Mouse (Mus musculus): ENCODE measurements around the gene Smtnl1. TPM values are rescaled to one million over a fixed set of nuclear protein-coding genes. Genes with fewer than 3 reads are reported as not detected.
"Not testable (repeated sequence)": the region's sequence is repeated elsewhere in the genome, so short reads cannot be mapped to it uniquely, and the experiment has no call there.

Gene Smtnl1
- total RNA-seq, 1 experiment from 2014 or later: not detected

DNA sequence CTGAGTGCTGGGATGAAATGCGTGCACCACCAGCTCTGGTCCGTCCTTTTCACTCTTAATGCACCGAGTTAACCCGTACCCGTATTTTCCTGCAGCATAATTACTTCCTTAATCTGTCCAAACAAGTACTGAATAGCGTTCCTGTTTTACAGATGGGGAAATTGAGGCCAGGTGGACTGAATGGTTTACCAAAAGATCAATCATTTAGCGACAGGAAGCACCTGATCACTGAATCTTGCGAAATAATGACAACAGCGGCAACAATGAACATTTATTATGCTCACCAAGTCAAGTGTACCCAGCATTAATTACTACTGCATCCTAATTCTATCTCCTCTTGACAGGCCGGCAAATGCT lies 16.1 kb upstream of the Smtnl1 start, which contains the start of gene Slc43a1:
Slc43a1 (plus strand) TSS at position 258 of the 357 bp plus-strand sequence.
- no peak for DNase-seq

DNA sequence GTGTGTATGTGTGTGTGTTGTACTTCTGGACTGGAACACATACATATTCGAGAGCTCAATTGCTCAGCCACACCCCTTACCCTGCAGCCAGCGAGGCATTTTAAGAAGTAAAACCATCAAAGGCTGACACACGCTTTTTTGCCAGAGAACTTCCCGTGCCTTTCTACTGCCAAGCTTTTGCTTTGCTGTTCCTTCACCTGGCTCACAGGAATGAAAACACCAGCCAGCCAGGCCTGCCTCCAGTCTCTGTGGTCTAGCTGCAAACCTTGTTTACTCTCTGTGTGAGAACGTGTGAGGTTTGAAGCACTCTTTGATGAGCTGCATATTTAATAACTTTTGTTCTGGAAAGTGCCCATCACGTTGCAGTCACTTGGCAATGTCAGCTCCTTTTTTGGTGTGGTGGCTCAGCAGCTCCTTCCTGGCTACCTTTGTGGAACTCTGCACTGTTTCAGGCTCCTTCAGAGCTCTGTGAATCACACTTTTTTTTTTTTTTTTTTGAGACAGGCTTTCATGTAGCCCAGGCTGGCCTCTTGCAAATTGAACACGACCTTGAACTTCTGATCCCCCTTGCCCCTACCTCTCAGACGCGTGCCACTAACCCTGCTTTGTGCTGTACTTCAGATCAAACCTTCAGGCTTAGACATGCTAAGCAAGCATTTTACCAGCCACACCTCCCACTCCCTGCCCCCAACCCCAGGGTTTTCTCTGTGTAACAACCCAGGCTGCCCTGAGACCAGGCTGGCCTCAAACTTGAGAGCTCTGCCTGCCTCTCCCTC lies 15.6 kb upstream of the Smtnl1 start:
- no peak for DNase-seq

GRCm38 (mm10) chr2:84837107-84837506 lies 14.7 kb upstream of the Smtnl1 start:
- DNase-seq: no peak

- peak; percentile 75 for DNase-seq
Measured at GRCm38 (mm10) chr2:84831666-84832391, 9.4 kb upstream of the Smtnl1 start.

- peak; percentile 26 for DNase-seq
Measured at GRCm38 (mm10) chr2:84827283-84827920, 5.0 kb upstream of the Smtnl1 start.

- peak; percentile 75 for DNase-seq
Measured at GRCm38 (mm10) chr2:84826488-84827282, 4.2 kb upstream of the Smtnl1 start, which contains the start of gene Timm10. Gene Timm10 (plus strand): TSS chr2:84826997.

GRCm38 (mm10) chr2:84823237-84823636 lies 785 bp upstream of the Smtnl1 start:
- no peak for DNase-seq

DNA sequence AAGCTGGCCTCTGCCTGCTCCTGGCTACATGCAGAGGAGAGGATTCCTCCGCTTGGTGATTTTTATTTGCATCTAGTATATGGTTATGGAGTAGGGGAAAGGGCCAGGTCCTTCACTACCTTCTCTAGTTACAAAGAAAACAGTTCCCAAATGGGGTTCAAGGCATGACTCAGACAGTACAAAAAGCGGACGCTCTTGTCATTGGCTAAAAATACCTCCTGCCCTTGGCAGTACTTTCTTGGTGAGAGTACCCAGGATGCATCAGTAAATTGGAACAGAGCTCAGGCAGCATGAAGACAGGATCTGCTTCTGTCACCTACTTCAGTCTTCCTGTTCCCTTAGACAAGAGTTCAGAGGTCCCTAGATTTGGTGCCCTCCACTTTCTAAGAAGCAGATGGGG lies 2.6 kb downstream of the Smtnl1 start:
- DNase-seq: no peak

DNA sequence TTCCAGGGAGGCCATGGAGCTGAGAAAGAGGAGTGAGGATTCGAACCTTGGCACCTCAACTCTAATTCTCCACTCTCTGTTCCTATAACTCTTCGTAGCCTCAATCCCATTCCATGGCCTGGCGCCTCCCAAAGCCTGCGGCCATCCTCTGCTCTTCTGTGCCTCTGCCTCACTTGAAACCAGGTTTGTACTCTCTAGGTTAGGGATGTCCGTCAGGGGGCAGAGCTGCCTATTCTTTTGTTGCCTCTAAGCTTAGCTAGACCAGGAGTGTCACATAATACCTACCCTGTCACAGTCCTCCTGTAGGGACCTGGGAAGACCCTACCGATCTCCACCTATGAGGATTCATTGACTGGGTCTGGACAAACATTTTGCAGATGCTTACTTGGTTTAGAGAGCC lies 9.8 kb downstream of the Smtnl1 start:
- no peak for DNase-seq

- DNase-seq: no peak
Measured at GRCm38 (mm10) chr2:84811880-84812279, 10.6 kb downstream of the Smtnl1 start.

DNA sequence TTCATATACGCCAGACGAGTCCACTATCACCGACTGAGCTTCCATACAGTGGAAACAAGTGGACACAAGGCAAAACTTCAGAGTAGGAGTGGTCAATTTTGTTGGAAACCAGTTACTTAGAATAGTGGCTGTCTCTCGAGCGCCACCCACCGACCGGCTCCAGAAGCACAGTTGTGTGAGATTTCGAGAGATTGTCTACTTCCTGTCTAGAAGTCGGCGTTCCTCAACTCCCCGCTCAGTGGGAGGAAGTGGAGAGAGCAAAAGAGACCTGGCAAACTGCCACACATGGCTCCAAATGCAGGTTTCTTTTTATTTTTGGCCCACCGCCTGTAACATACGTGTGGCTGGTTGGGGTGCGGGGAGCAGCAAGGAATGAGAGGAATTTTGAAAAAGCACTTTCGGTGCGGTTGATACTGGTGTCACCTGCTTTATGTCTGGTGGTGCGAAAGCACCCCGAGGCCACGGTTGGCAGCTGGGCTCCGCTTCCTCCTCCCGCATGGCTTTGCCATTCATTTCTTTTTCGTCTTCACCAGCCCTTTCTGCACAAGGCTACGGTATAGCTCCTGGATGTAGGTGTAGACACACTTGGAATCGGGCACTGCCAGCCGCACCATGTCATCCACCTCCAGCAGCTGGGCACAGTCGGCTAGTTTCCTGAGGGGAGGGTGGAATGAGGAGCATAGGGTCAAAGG lies 11.4 kb downstream of the Smtnl1 start:
- peak; percentile 76 for DNase-seq

- no peak for DNase-seq
Measured at GRCm38 (mm10) chr2:84810526-84810885, 11.9 kb downstream of the Smtnl1 start.

- DNase-seq: no peak
Measured at GRCm38 (mm10) chr2:84809330-84809729, 13.1 kb downstream of the Smtnl1 start.

GRCm38 (mm10) chr2:84806546-84806945 lies 15.9 kb downstream of the Smtnl1 start:
- DNase-seq: no peak

DNA sequence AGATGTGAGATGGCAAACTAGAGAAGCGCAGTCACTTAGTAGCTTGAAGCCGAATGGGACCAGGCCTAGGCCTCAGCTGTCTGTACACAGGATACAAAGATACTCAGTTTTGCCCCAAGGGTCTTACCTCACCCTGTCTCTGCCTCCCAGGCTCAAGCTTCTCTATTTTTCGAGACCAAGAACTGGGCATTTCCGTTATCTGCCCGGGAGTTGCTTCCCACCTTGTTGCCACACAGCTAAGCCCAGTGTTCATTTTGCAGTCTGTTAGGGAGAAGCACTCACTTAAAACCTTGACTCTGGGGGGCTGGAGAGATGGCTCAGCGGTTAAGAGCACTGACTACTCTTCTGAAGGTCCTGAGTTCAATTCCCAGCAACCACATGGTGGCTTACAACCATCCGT lies 18.5 kb downstream of the Smtnl1 start:
- DNase-seq: no peak

- DNase-seq: not testable (repeated sequence)
Measured at GRCm38 (mm10) chr2:84801223-84801622, 21.2 kb downstream of the Smtnl1 start.

DNA sequence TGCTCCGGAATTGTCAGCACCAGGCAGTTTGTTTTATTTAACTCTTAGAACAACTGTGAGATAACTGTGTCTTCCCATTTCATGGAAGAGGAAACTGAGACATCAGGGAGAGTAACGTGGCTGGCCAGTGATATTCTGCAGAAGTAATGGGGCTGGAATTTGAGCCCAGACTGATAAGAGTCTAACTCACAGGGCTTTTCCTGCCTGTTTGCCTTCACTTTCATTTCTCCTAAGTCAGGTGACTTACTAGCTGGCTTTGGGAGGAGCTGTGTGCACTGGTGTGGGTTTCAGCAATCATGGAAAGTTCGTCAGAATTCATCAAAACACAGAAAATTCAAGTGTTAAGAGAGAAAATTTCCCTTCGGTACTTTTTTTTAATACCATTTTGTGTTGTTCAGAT lies 22.1 kb downstream of the Smtnl1 start:
- DNase-seq: no peak

DNA sequence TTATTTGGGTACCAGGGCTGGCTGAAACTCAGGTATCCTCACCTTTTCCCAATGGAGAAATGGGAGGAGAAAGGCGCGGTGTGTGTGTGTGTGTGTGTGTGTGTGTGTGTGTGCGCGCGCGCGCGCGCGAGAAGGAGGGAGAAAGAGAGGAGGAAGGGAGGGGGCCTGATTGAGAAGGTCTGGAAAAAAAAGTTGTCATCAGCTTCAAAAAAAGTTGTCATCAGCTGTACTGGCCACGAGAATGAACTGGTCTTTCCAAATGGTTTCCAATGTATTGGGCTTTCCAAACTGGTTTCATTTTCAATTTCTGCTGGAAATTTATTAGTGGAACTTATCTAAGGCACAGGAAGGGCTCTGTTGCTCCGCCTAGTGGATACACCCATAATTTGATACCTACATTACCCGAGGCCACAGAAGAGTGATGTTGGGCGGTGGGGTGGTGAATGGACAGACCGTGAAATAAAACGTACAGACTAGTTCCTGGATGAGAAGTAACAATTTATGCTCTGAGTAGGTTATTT lies 23.4 kb downstream of the Smtnl1 start:
- peak; percentile 42 for DNase-seq

DNA sequence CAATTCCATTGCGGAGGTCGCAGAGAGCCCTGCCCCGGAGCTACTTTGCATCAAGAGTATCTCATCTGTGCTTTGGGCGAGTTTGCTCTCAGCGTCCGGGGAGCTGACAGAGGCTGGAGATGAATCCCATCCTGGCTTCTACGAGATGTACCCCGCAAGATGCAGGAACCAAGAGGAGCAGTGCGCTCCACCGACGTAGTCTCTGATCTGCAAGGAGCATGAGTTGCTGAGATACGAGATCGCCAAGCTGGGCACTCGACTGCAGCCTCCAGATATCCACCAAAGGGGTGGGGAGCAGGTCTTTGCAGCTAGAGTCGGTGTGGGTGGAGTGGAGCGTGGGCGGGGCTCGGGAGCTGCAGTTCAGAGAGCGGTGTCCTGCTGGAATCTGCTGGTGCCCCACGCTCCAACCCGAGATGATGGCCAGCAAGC lies 23.9 kb downstream of the Smtnl1 start, which contains the start of gene Ube2l6:
Ube2l6 (plus strand) TSS at position 336 of the 429 bp plus-strand sequence.
- peak; percentile 71 for DNase-seq

- DNase-seq: peak; percentile 69
Measured at GRCm38 (mm10) chr2:84797833-84798492, 24.5 kb downstream of the Smtnl1 start.

GRCm38 (mm10) chr2:84793871-84794270 lies 28.6 kb downstream of the Smtnl1 start:
- no peak for DNase-seq
